Mouse (Mus musculus) hindbrain, embryonic 12.5 days (tissue): ENCODE data around the gene Rab3ip. TPM values are rescaled to one million over a fixed set of nuclear protein-coding genes. Genes with fewer than 3 reads are reported as not detected.
A peak's percentile ranks its signal among the peaks of the same experiment; 100 is the strongest.

Experiments
- ATAC-seq: fragments of 200-750 bp; cut with Nextera tagmentation; 2 replicates; pipeline ENCODE4 v1.8.0; 2017; ENCODE audit warnings: moderate TSS enrichment; ENCODE audit not compliant: low FRiP score
- H3K27ac ChIP-seq: fragments of 300-500 bp; sonication (generic); 2 replicates; pipeline ENCODE4 v1.5.1; 2016; ENCODE audit warnings: mild to moderate bottlenecking
- H3K27me3 ChIP-seq: fragments of 300-500 bp; sonication (generic); 2 replicates; pipeline ENCODE4 v1.6.1; 2016; ENCODE audit warnings: mild to moderate bottlenecking
- H3K36me3 ChIP-seq: fragments of 300-500 bp; sonication (generic); 2 replicates; pipeline ENCODE4 v1.6.1; 2016; ENCODE audit warnings: mild to moderate bottlenecking
- H3K4me1 ChIP-seq: fragments of 300-500 bp; sonication (generic); 2 replicates; pipeline ENCODE4 v1.6.1; 2016
- H3K4me2 ChIP-seq: fragments of 300-500 bp; sonication (generic); replicated peaks from 2 replicates; pipeline ENCODE4 v1.6.1; 2016; ENCODE audit warnings: mild to moderate bottlenecking
- H3K4me3 ChIP-seq: fragments of 300-500 bp; sonication (generic); 2 replicates; pipeline ENCODE4 v1.5.1; 2016; ENCODE audit warnings: mild to moderate bottlenecking
- H3K9ac ChIP-seq: fragments of 300-500 bp; sonication (generic); 2 replicates; pipeline ENCODE4 v1.6.1; 2016; ENCODE audit warnings: mild to moderate bottlenecking, moderate library complexity
- H3K9me3 ChIP-seq: fragments of 300-500 bp; sonication (generic); replicated peaks from 2 replicates; pipeline ENCODE4 v1.6.1; 2016; ENCODE audit warnings: mild to moderate bottlenecking
- WGBS: fragments of 180-500 bp; shearing (Covaris S2); methylation state at CpG from one replicate; pipeline ENCODE4 v1.1.7; 2016; 5-methylcytosine and 5-hydroxymethylcytosine counted together
- polyA plus RNA-seq: library from polyadenylated mRNA; unstranded; fragments of >200 nt; fragmentation: Nextera tagmentation; extraction: Ambion mirVana; gene quantifications from 2 replicates; pipeline ENCODE4 v1.2.1, GENCODE M21; 2016

Gene Rab3ip
- polyA plus RNA-seq, 1 experiment from 2014 or later: 44.1 TPM

GRCm38 (mm10) chr10:116912850-116913249, 37.7 kb downstream of the Rab3ip start:
- ATAC-seq: no peak
- 94% methylated on average over 9 of the region's 9 CpGs for WGBS
- Histone ChIP-seq H3K27ac (no peak overlapping the region), H3K36me3 (peaks cover 60% of the 10 kb centered on the region), H3K4me1 (0 out of 2 replicates have a peak, but pooled peaks cover 3% of the 10 kb centered on the region), H3K9ac (no peak overlapping the region), H3K27me3 (no peaks in the 10 kb centered on the region), H3K4me2 (no peak overlapping the region), H3K9me3 (no peaks in the 10 kb centered on the region), H3K4me3 (no peak overlapping the region)

GRCm38 (mm10) chr10:116908901-116909642, 41.5 kb downstream of the Rab3ip start:
- 75% methylated on average over 15 of the region's 15 CpGs for WGBS
- no peak overlapping the region for H3K4me2 ChIP-seq
- no peaks in the 10 kb centered on the region for H3K9me3 ChIP-seq
- peaks cover 78% of the 10 kb centered on the region for H3K36me3 ChIP-seq
- no peak overlapping the region for H3K4me3 ChIP-seq
- ATAC-seq: no peak
- H3K27me3 ChIP-seq: no peaks in the 10 kb centered on the region
- H3K27ac ChIP-seq: no peak overlapping the region
- H3K4me1 ChIP-seq: 0 out of 2 replicates have a peak, but pooled peaks cover 3% of the 10 kb centered on the region
- no peak overlapping the region for H3K9ac ChIP-seq

GRCm38 (mm10) chr10:116906794-116907193, 43.8 kb downstream of the Rab3ip start:
- H3K9me3 ChIP-seq: no peaks in the 10 kb centered on the region
- H3K4me3 ChIP-seq: no peak overlapping the region
- no peaks in the 10 kb centered on the region for H3K27me3 ChIP-seq
- WGBS: 97% methylated on average over 9 of the region's 9 CpGs
- H3K4me2 ChIP-seq: no peak overlapping the region
- H3K36me3 ChIP-seq: peaks cover 60% of the 10 kb centered on the region
- 0 out of 2 replicates have a peak, but pooled peaks cover 3% of the 10 kb centered on the region for H3K4me1 ChIP-seq
- ATAC-seq: no peak
- no peak overlapping the region for H3K27ac ChIP-seq
- no peak overlapping the region for H3K9ac ChIP-seq

- Histone ChIP-seq H3K27ac (no peak overlapping the region), H3K27me3 (no peaks in the 10 kb centered on the region), H3K9me3 (no peaks in the 10 kb centered on the region), H3K9ac (no peak overlapping the region), H3K4me2 (no peak overlapping the region), H3K4me3 (no peak overlapping the region), H3K36me3 (peaks cover 44% of the 10 kb centered on the region), H3K4me1 (0 out of 2 replicates have a peak, but pooled peaks cover 3% of the 10 kb centered on the region)
- 85% methylated on average over 10 of the region's 10 CpGs for WGBS
- no peak for ATAC-seq
Measured at GRCm38 (mm10) chr10:116904503-116904908, 46.1 kb downstream of the Rab3ip start.

- no peak within 1 kb of the TSS for H3K27ac ChIP-seq
- 82% methylated on average over 17 of the region's 17 CpGs for WGBS
Measured at GRCm38 (mm10) chr10:116896336-116897177, 54.0 kb downstream of the Rab3ip start, which contains the start of gene Myrfl. Gene Myrfl (minus strand): TSS chr10:116896919.

GRCm38 (mm10) chr10:116895108-116895833, 55.3 kb downstream of the Rab3ip start:
- no peak for ATAC-seq
- Histone ChIP-seq H3K9me3 (no peaks in the 10 kb centered on the region), H3K27ac (no peak overlapping the region), H3K4me1 (no peaks in the 10 kb centered on the region), H3K9ac (no peak overlapping the region), H3K36me3 (no peaks in the 10 kb centered on the region), H3K4me2 (no peak overlapping the region), H3K27me3 (no peaks in the 10 kb centered on the region), H3K4me3 (no peak overlapping the region)
- 88% methylated on average over 12 of the region's 12 CpGs for WGBS

More at GRCm38 (mm10) chr10:116896336-116897177, 54.0 kb downstream of the Rab3ip start, which contains the start of gene Myrfl:
- Histone ChIP-seq H3K27me3 (no peaks in the 10 kb centered on the region), H3K4me3 (no peak within 1 kb of the TSS), H3K9ac (no peak within 1 kb of the TSS), H3K36me3 (no peaks in the 10 kb centered on the region), H3K4me2 (no peak within 1 kb of the TSS), H3K9me3 (no peaks in the 10 kb centered on the region), H3K4me1 (no peaks in the 10 kb centered on the region)
- ATAC-seq: no peak

GRCm38 (mm10) chr10:116894540-116894939, 56.0 kb downstream of the Rab3ip start:
- H3K27ac ChIP-seq: no peak overlapping the region
- no peak overlapping the region for H3K4me3 ChIP-seq
- ATAC-seq: no peak
- H3K4me2 ChIP-seq: no peak overlapping the region
- H3K36me3 ChIP-seq: no peaks in the 10 kb centered on the region
- H3K9me3 ChIP-seq: no peaks in the 10 kb centered on the region
- 81% methylated on average over 6 of the region's 6 CpGs for WGBS
- no peak overlapping the region for H3K9ac ChIP-seq
- no peaks in the 10 kb centered on the region for H3K4me1 ChIP-seq
- no peaks in the 10 kb centered on the region for H3K27me3 ChIP-seq

GRCm38 (mm10) chr10:116893753-116894152, 56.8 kb downstream of the Rab3ip start:
- Histone ChIP-seq H3K36me3 (no peaks in the 10 kb centered on the region), H3K27me3 (no peaks in the 10 kb centered on the region), H3K9me3 (no peaks in the 10 kb centered on the region), H3K4me3 (no peak overlapping the region), H3K4me2 (no peak overlapping the region), H3K4me1 (no peaks in the 10 kb centered on the region), H3K27ac (no peak overlapping the region), H3K9ac (no peak overlapping the region)
- 21% methylated on average over 3 of the region's 3 CpGs for WGBS
- ATAC-seq: no peak

GRCm38 (mm10) chr10:116890587-116890986, 60.0 kb downstream of the Rab3ip start:
- Histone ChIP-seq H3K9ac (no peak overlapping the region), H3K4me1 (no peaks in the 10 kb centered on the region), H3K36me3 (no peaks in the 10 kb centered on the region), H3K4me3 (no peak overlapping the region), H3K27ac (no peak overlapping the region), H3K27me3 (no peaks in the 10 kb centered on the region), H3K4me2 (no peak overlapping the region), H3K9me3 (no peaks in the 10 kb centered on the region)
- 39% methylated on average over 5 of the region's 5 CpGs for whole genome bisulfite sequencing
- peak; percentile 64; the same call in 1 of the 2 replicates for ATAC-seq

GRCm38 (mm10) chr10:116884552-116884951, 66.0 kb downstream of the Rab3ip start:
- Histone ChIP-seq H3K36me3 (no peaks in the 10 kb centered on the region), H3K27ac (no peak overlapping the region), H3K4me3 (no peak overlapping the region), H3K4me2 (no peak overlapping the region), H3K9ac (no peak overlapping the region), H3K9me3 (no peaks in the 10 kb centered on the region), H3K27me3 (no peaks in the 10 kb centered on the region), H3K4me1 (no peaks in the 10 kb centered on the region)
- no peak for ATAC-seq
- WGBS: 86% methylated on average over 3 of the region's 3 CpGs

GRCm38 (mm10) chr10:116883531-116883930, 67.0 kb downstream of the Rab3ip start:
- ATAC-seq: no peak
- WGBS: 73% methylated on average over 5 of the region's 5 CpGs
- no peaks in the 10 kb centered on the region for H3K36me3 ChIP-seq
- no peaks in the 10 kb centered on the region for H3K4me1 ChIP-seq
- H3K27me3 ChIP-seq: no peaks in the 10 kb centered on the region
- H3K9me3 ChIP-seq: no peaks in the 10 kb centered on the region
- H3K4me3 ChIP-seq: no peak overlapping the region
- H3K4me2 ChIP-seq: no peak overlapping the region
- H3K27ac ChIP-seq: no peak overlapping the region
- H3K9ac ChIP-seq: no peak overlapping the region

- Histone ChIP-seq H3K27ac (no peak overlapping the region), H3K4me2 (no peak overlapping the region), H3K36me3 (no peaks in the 10 kb centered on the region), H3K4me3 (no peak overlapping the region), H3K9me3 (no peaks in the 10 kb centered on the region), H3K27me3 (no peaks in the 10 kb centered on the region), H3K4me1 (no peaks in the 10 kb centered on the region), H3K9ac (no peak overlapping the region)
- ATAC-seq: no peak
- 88% methylated on average over 4 of the region's 4 CpGs for WGBS
Measured at GRCm38 (mm10) chr10:116877436-116877835, 73.1 kb downstream of the Rab3ip start.
